Mouse (Mus musculus) right cerebral cortex, postnatal 25 days (tissue): ENCODE measurements at regions not wholly inside any gene's neighbourhood (a gene's known extent, or its start where the extent isn't known, plus 50 kb on each side); places are given as distances from the start of the nearest gene placed in this dataset.

Source experiments
- DNase-seq: peaks from one replicate; pipeline ENCODE4 v3.0.0; 2022

DNA sequence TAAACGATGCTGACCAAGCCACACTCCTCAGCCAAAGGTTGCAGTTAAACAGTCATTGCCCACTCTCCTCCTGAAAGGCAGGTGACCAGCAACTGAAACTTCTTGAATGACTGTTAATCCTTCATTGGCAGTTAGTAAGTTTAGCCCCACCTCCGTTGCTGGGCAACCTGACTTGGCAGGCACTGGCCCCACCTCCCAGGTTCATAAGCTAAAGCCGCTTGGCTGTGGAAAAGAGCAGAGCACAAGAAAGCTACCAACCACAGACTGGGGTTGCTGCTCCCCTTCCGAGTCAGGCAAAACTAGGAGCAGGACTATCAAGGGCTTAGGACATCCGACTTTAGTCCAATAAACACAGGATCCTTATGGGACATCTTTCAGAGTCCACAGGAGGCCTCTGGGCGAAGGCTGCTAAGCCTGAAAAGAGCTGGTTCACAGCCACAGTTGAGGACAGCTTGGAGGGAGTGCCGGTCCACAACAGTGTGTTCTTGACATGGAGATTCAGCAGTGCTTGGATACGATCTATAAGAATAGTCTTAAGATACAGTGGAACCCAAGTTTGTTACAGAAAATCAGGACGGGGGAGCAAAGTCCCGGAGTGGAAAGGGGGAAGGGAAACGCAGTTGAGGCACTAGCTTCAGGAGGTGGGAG, 67.7 kb upstream of the Kcnma1 start:
- peak; percentile 31 for DNase-seq

DNA sequence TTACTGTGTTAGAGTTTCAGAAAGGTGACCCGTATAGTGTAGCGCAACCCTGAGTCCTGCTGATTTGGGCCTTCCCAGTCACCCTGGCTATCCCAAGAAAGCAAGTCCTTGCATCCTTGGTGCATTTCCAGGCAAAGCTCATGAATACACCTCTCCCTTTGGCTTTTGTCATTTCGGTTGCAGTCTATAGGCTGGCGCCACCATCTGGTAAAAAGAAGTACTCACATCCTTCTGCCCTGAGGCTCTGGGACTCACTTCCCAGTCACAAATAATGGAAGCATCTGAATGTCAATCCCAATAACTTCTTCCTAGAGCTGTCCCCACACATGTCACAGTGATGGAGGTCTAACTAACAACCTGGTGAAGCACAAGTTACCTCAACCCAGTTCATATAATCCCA, 54.4 kb upstream of the Kcnma1 start:
- DNase-seq = no peak

DNA sequence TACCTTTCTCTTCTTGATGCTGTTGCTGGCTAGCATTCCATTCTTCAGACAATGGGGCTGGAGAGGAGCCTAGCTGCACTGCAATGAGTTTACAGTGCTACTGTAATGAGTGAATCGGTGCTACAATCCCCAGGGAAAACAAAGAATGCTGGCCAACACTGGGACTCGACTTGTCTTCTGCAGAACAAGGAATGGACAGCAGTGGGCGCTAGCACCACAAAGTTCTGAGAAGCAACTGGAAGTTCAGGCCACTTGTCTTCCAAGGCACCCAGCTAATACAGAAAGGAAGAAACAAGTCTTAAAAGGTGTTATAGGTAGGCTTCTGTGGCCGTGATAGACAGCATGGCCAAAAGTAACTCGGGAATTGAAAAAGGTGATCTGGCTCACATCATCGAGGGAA, 53.4 kb upstream of the Kcnma1 start:
- peak; percentile 61 for DNase-seq

DNA sequence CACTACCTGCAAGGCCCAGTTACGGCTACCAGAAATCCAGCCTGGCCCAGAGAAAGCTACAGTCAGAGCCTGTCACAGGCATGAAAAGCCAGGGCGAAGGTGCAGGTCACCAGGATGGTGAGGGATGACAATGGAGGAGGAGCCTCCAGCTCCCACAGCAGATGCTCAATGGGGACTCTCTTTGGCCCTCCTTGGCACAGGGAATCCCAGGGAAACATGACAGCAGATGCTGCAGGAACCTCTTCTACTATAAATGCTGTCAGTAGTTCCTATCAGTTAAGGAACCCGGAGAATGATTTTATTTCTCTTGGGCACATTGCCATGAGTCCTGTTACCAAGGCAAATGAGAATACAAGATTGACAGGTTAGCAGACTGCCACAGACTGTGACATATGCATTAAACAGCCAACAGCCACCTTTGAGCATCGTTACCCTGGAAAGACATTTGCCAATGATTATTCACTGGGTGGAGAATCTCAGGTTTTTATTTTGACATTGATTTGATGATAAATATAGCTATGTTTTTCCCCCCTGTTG, 51.0 kb upstream of the Kcnma1 start:
- DNase-seq = no peak
